Mouse (Mus musculus) activated CD4-positive, CD25-positive, alpha-beta regulatory T cell (primary cell): ENCODE measurements around the gene Cfap100. TPM values are rescaled to one million over a fixed set of nuclear protein-coding genes. Genes with fewer than 3 reads are reported as not detected.

Source experiments
- polyA plus RNA-seq, 2 experiments: library from polyadenylated mRNA; unstranded; fragments of 100-300 nt; shearing (Covaris generic); gene quantifications; one replicate each; pipeline ENCODE4 v1.2.1; 2017

The Cfap100 gene
- under 1 TPM; 0.14 to 0.17 TPM for polyA plus RNA-seq

DNA sequence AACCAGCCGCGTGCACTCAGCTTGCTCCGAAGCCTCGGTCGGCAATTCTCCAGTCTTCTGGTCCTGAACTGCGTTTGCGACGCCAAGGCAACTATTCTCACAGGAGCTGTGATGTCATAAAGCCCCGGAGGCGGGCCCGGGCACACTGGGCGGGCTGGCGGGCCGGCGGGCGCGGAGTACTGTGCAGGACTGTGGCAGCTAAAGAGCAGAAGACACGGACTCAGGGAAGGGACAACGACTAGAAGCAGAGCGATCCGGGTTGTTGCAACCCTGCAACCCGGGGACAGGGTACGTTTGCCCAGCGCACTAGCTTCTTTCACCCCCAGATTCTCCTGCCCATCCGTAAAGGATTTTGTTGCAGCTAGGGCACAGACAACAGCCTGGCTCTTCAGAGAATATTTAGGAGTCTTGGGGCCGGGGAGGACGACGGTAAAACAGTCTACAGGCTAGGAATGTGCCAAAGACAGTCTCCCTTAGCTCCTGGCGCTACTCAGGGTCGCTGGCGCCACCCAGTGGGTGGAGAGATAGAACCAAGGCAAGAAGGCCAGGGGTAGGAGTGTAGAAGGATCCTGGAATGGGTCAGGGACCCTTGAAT, at the start of gene Cfap100:
Gene Cfap100 (minus strand): TSS at position 418 of the 595 bp plus-strand sequence.

DNA sequence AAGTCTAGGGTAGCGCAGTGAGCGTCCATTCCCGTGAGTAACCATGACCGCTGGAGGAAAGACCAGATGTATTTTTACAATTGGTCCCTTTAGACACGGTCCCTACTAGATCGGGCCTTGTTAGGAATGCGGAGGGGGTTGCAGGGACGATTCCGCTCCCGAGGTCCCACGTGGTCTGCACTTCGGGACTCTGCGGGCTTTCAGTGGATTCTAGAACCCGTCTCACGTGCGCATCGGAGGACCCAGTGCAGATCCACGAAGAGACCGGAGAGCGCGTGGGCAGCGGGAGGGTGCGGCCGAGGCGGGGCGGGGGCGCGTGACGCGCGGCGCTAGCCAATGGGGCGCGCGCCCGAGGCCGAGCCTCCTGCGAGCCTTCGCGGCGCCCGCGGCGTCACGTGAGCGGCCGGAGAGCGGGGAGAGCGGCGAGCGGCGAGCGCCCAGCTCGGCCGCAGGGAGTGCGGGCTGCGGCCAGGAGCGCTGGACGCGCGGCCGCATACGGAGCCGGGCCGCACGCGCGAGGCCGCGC, 33.6 kb upstream of the Cfap100 start, which contains the start of gene Klf15:
Gene Klf15 (plus strand): TSS at position 396 of the 526 bp plus-strand sequence.

GRCm38 (mm10) chr6:90368976-90369724, 59.4 kb downstream of the Cfap100 start, which contains the start of gene Zxdc:
Gene Zxdc, plus strand, starts transcription at chr6:90369492.

Other genes with a start within 250 kb of the Cfap100 start
- not detected for gene V1ra8, start 226.0 kb downstream of the Cfap100 start, polyA plus RNA-seq
- gene Vmn1r53, start 204.4 kb downstream of the Cfap100 start, polyA plus RNA-seq, result not detected
- not detected for gene Vmn1r54, start 182.5 kb downstream of the Cfap100 start, polyA plus RNA-seq
- not detected for gene BC048671, start 127.6 kb downstream of the Cfap100 start, polyA plus RNA-seq
- not detected for gene Chst13, start 103.6 kb downstream of the Cfap100 start, polyA plus RNA-seq
- gene Uroc1, start 95.5 kb downstream of the Cfap100 start, polyA plus RNA-seq, result not detected
- 10 to 100 TPM; 24.6 to 27.8 TPM for gene Zxdc, start 59.3 kb downstream of the Cfap100 start, polyA plus RNA-seq
- gene Klf15, start 33.8 kb upstream of the Cfap100 start, polyA plus RNA-seq, result under 1 TPM in 1 of 2 experiments, not detected in 1; 0.33 TPM
- 1 to 10 TPM in 1 of 2 experiments, under 1 TPM in 1; 0.79 to 1.6 TPM for gene Aldh1l1, start 57.6 kb upstream of the Cfap100 start, polyA plus RNA-seq
- 10 to 100 TPM in 1 of 2 experiments, 1 to 10 TPM in 1; 9.4 to 14.1 TPM for gene Slc41a3, start 175.9 kb upstream of the Cfap100 start, polyA plus RNA-seq